Mouse (Mus musculus) gastrocnemius, adult 8-10 months (tissue): ENCODE measurements around the gene Ing5. TPM values are rescaled to one million over a fixed set of nuclear protein-coding genes. Genes with fewer than 3 reads are reported as not detected.
"Not testable (repeated sequence)": the region's sequence is repeated elsewhere in the genome, so short reads cannot be mapped to it uniquely, and the experiment has no call there.

Source experiments
- DNase-seq, 2 experiments: peaks; one replicate each; pipeline ENCODE4 v3.0.0; 2022; ENCODE audit warnings: low spot score in 2 of 2
- total RNA-seq, 4 experiments: library from RNA; stranded (reverse); gene quantifications; 2 replicates each; pipeline ENCODE4 v1.2.4; 2022

Ing5 gene
- 1 to 10 TPM; 3.7 to 6.6 (median 4.0) TPM for total RNA-seq

GRCm38 (mm10) chr1:93803556-93804507, at the start of gene Ing5:
Gene Ing5, plus strand, starts transcription at chr1:93803965.
- peak; percentile 99 for DNase-seq

DNA sequence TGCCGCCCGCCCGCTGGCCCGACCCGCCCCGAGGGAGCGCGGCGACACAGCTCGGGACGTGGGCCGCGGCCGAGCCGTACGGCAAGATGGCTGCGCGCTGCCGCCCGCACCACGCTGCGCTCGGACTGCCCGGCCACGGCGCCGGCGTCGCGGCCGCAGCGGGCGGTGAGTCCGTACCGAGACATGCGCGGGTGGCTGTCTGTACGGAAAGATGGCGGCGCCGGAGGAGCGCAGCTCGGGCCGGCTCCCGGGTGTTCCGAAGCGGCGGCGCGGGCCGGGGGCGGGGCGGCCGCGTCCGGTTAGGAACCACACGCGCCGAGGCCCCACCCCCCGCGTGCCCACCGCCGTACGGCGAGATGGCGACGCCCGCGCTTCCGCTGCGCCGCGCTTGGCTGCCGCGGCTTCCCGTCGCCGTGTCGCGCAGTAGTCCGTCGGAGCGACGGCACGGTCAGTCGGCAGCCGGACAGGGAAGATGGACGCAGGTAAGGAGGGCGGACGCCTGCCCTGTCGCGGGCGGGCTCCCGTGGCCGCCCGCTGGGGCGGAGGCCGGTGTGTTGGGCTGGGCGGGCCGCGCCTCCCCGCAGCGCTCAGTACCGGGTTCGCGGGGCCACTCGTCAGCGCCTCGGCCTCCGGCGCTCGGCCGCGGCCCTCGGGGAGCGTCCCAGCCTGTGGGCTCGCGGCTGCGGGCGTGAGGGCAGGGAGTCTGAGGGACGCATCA, 49.0 kb upstream of the Ing5 start, which contains the start of gene Thap4:
Gene Thap4 (minus strand): TSS at position 292 of the 718 bp plus-strand sequence.
- peak; percentile 89 to 94 for DNase-seq

- DNase-seq, result no peak
Observed at GRCm38 (mm10) chr1:93755291-93755610, 48.5 kb upstream of the Ing5 start.

DNA sequence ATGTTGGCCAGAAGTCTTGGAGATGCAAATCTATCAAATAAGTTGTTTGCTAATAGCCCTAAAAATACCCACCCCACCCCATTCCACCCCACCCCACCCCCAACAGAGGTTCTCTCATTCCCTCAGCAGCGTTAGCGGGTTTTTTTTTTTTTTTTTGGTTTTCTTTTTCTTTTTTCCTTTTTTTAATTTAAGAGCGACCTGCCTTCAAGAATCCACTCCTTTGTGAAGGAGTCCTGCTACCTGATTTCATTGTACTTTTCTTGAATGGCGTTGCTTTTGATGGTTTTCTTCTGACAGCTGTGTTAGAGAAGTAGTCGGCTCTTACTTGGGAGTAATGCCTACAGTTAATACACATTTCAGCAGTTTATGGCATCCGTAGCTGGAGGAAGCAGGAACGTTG, 48.1 kb upstream of the Ing5 start:
- DNase-seq, result no peak

DNA sequence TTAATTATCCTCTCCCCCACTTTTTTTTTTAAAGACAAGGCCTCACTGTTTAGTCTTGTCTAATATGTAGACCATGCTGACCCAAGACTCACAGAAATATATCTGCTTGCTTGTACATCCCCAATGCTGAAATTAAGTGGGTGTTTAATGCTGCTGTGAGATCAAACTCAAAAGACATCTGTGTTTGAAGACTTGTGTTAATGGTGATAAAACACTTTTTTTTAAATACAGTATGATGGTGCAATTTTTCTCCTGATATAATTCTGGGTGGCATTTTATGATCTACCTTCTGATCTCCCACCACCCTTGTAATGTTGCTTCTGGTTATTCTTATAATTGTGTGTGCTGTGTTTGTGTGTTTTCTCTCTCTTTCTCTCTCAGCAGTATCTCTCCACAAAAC, 47.6 kb upstream of the Ing5 start:
- DNase-seq, result no peak

DNA sequence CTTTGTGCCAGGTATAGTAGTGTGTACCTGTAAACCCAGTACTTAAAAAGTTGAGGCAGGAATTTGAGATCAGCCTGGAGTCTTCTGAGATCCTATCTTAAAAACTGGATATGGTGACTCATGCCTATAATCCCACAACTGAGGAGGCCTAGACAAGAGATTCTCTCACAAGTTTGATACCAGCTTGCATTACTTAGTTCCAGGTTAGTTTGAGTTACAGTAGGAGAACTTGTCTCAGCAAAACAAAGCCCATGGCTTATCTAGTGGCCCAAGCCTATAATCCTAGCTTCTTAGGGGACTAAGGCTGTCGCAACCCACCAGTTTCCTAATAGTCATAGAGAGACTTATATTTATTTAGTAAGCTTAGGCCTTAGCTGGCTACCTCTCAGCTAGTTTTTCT, 43.7 kb upstream of the Ing5 start:
- DNase-seq, result no peak

DNA sequence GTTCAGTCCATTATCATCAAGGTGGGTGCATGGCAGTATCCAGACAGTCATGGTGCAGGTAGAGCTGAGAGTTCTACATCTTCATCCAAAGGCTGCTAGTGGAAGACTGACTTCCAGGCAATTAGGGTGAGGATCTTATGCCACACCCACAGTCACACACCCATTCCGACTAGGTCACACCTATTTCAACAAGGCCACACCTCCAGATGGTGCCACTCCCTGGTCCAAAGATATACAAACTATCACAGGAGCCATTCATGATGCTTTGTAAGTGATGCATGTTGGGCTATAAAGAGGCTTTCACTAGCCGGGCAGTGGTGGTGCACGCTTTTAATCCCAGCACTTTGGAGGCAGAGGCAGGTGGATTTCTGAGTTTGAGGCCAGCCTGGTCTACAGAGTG, 40.2 kb upstream of the Ing5 start:
- not testable (repeated sequence) for DNase-seq

GRCm38 (mm10) chr1:93764871-93765591, 38.7 kb upstream of the Ing5 start:
- no peak for DNase-seq

DNA sequence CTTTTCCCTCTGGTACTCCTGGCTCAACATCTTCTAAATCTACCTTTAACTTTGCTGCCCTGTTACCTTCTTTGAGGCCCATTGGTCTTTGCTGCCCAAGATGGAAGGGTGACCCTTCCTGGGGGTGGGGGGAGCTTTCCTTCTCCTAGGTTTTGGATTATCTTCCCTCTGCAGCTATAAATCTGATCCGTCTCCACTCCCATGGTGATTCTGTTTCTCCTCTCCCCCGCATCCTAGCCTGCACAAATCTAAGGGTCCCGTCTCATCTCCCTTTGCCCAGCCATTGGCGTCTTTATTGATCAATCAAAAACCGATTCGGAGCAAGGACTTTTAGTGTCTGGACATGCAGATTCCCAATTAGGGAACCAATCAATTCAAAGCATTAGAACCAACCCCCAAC, 36.2 kb upstream of the Ing5 start:
- DNase-seq, result no peak

DNA sequence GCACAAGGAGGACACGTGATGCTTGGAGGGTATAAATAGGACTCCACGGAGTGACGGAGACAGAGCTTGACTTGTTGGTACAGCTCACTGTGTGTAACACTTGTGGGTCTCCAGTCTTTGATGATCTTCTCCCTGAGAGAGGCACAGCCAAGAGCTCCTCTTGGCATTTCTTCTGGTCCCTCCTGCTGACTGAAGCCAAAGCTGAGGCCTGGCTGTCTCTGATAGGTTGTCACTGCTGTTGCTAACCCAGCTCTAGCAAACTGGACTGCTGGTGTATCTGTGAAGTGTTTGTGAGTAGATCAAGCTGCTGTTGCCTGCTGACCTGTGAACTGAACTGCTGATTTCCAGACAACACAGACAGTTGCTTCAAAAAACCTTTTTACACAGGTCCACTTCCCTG, 33.9 kb upstream of the Ing5 start:
- no peak for DNase-seq

DNA sequence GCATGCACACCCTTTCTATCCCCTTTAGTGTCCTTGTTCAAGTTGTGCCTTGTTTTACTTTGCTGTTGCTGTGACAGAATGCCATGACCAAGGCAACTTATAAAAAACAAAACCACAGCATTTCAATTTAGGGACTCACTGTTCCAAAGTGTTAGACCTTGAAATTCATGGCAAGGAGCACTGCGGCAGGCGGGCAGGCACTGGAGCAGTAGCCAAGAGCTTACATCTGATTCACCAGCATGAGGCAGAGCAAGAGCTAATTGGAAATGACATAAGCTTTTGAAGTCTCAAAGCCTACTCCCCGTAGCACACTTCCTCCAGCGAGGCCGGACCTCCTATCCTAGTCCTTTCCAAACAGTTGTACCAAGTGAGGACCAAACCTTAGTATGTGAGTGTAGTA, 27.1 kb upstream of the Ing5 start:
- no peak for DNase-seq

GRCm38 (mm10) chr1:93786912-93787311, 16.9 kb upstream of the Ing5 start:
- DNase-seq, result no peak

- DNase-seq, result no peak
Observed at GRCm38 (mm10) chr1:93794526-93794925, 9.2 kb upstream of the Ing5 start.

- DNase-seq, result no peak
Observed at GRCm38 (mm10) chr1:93795886-93796285, 7.9 kb upstream of the Ing5 start.

- no peak for DNase-seq
Observed at GRCm38 (mm10) chr1:93800670-93801503, 2.9 kb upstream of the Ing5 start.

GRCm38 (mm10) chr1:93801741-93802238, 2.0 kb upstream of the Ing5 start, which contains the start of gene Dtymk:
Gene Dtymk, minus strand, starts transcription at chr1:93801934.
- peak; percentile 85 to 89 for DNase-seq

DNA sequence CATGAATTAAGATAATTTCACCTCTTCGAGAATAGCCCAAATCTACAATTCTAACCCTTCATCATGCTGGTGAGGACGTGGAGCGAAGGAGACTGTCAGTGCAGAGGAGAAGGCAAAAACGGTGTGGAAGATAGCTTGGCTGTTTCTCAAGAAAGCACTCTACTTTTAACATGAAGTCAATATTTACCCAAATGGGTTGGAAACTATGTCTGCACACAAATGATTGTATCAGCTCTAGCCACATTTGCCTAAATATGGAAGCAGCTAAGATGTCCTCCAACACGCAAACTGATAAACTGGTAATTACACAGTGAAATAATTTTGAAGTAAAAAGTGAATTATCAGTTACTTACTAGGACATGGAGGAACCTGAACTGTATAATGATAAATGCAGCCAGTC, 994 bp upstream of the Ing5 start:
- no peak for DNase-seq

DNA sequence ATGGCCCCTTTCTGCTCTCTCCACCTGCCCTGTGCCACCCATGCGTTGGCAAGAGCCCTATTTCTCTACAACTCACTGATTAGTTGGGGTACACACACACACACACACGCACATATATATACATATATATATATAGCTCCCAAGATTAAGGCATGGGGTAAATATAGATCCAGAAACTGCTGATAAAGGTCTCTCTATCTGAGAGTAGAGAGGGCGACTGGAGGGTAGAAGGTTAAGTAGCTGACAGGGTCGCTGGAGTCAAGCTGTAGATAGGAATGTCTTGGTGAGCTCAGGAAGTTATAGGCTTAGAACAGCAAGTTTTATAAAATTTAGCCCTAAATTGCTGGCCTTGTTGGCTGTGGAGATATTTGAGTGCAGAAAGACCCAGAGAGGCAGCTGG, 1.1 kb downstream of the Ing5 start:
- no peak for DNase-seq

GRCm38 (mm10) chr1:93805221-93805951, 1.6 kb downstream of the Ing5 start:
- no peak for DNase-seq

- no peak for DNase-seq
Observed at GRCm38 (mm10) chr1:93808871-93809270, 5.1 kb downstream of the Ing5 start.
